Mouse (Mus musculus): Measurements from ENCODE around the gene Ormdl2.

The Ormdl2 gene

DNA sequence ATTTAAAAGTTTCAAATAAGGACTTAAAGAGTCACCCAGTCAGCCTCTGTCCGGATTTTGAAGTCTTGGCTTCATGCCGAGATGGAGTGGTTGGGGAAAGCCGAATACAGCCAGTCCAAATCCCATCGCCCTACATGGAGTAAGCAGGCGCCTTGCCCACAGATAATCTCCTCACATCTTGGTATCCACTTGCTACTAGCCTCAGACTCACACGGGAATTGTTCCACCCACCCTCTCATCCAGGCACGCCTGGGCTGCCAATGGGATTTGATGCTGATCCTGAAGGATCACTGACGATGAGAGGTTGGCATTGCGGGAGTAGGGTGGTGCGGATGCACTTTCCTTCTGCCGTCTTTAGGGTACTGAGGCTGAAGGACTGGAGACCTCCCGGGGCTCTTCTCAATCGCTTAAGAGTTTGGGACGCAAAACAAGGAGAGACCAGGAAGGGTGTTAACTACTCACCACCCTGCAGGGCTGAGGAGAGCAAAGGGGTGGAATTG is 17.6 kb downstream of the Ormdl2 start, which contains the start of gene Dnajc14:
Gene Dnajc14 (plus strand): TSS at position 292 of the 500 bp plus-strand sequence.
- DNase-seq (ENCODE audit: low spot score): no peak

- no peak for DNase-seq (ENCODE audit: low spot score)
These were observed 18.1 kb downstream of the Ormdl2 start for GRCm38 (mm10) chr10:128803361-128803760.

DNA sequence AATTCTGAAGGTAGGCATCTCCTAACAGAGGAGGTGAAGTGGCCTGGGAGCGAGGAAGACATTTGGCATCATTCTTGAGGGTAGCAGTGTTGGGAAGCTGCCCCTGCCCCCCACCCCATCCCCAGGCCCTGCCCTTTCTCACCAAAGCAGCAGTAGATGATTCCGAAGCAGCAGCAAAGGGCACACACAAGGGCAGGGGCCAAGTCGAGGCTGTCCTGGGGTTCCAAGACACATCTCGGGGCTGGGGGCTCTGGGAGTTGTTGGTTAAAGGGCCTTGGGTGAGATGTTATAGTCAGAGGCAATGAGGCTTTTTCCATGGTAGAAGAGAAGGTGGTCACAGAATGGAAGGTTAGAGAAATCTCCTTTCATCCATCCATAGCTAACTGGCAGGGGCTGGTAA is 18.5 kb downstream of the Ormdl2 start:
- DNase-seq (ENCODE audit: low spot score): no peak

GRCm38 (mm10) chr10:128801981-128802495 is 19.4 kb downstream of the Ormdl2 start:
- DNase-seq (ENCODE audit: low spot score): no peak

DNA sequence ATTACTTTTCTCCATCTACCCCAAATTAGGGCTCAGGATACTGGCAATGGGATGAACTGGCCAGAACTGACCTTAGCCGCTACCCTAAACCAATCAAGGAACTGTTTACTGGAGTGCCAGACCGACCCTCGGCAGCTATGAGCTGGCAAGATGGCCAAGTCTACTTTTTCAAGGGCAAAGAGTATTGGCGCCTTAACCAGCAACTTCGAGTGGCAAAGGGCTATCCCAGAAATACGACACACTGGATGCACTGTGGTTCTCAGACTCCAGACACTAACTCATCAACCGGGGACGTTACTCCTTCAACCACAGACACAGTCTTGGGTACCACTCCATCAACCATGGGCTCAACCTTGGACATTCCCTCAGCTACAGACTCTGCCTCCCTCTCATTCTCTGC is 22.8 kb downstream of the Ormdl2 start:
- no peak for DNase-seq (ENCODE audit: low spot score)

DNA sequence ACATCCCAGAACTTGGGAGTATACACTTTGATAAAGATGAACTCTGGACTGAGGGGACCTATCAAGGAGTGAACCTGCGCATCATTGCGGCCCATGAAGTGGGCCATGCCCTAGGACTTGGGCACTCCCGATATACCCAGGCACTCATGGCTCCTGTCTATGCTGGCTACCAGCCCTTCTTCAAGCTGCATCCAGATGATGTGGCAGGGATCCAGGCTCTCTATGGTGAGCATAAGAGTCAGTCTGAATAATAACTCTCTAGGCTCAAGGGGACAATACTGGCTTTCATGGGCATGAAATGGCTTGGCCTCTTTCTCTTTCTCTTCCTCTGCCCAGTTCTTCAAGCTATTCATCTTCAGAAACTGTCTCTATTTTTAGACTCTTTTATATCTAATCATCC is 25.9 kb downstream of the Ormdl2 start:
- DNase-seq (ENCODE audit: low spot score): no peak

- no peak for DNase-seq (ENCODE audit: low spot score)
These were observed 27.1 kb downstream of the Ormdl2 start for GRCm38 (mm10) chr10:128794391-128794790.

DNA sequence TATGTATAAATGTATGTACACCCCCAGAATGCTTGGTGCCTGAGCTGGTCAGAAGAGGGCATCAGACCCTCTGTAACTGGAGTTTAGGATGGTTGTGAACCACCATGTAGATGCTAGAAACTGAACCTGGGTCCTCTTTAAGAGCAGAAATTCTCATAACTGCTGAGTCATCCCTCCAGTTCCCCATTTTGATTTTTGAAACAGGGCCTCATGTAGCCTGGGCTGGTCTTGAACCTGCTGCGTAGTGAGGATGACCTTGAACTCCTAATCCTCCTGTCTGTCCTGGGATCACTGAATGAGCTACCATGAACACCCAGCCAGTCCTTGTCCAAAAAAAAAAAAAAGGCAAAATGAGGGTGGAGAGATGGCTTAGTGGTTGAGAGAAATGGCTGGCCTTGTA is 28.2 kb downstream of the Ormdl2 start:
- no peak for DNase-seq (ENCODE audit: low spot score)

- no peak for DNase-seq (ENCODE audit: low spot score)
These were observed 29.4 kb downstream of the Ormdl2 start for GRCm38 (mm10) chr10:128792041-128792440.

- no peak for DNase-seq (ENCODE audit: low spot score)
These were observed 30.9 kb downstream of the Ormdl2 start, which contains the start of gene Mmp19 for GRCm38 (mm10) chr10:128790398-128791124. Mmp19 (plus strand) TSS chr10:128790910.

DNA sequence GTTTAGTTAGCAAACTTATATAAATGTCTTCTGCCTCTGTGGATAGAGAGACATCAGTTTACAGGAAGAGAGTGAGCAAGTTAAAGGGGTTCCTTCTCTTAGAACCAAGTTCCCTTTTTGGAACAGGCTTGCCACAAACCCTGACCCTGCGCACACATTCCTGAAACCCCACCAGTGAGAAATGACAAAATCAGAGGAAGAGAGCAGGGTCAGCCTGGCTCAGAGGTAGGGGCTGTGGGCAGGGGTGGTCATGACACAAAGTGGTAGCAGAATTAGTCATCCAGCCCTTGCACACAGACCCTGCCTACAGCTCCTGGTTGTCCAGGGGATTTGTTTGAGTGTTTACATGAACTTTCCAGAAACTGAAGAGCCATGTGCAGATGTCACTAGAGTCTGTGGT is 41.2 kb downstream of the Ormdl2 start:
- no peak for DNase-seq (ENCODE audit: low spot score)

GRCm38 (mm10) chr10:128779011-128779795 is 42.2 kb downstream of the Ormdl2 start:
- no peak for DNase-seq (ENCODE audit: low spot score)

- no peak for DNase-seq (ENCODE audit: low spot score)
These were observed 43.0 kb downstream of the Ormdl2 start for GRCm38 (mm10) chr10:128778441-128778840.

- DNase-seq (ENCODE audit: low spot score): no peak
These were observed 47.8 kb downstream of the Ormdl2 start for GRCm38 (mm10) chr10:128773685-128774084.

- no peak for DNase-seq (ENCODE audit: low spot score)
These were observed 48.5 kb downstream of the Ormdl2 start for GRCm38 (mm10) chr10:128772895-128773294.

All from spleen, adult 12 weeks (tissue).